Mouse (Mus musculus) small intestine, adult 2 months (tissue): ENCODE results near the gene Trp53tg5.

Experiments used
- CTCF ChIP-seq: fragments of 200-500 bp; IDR thresholded peaks from 2 replicates; pipeline ENCODE4 v1.5.1; 2012; ENCODE audit warnings: low read depth, mild to moderate bottlenecking, control low read depth, inconsistent platforms, low read length, moderate library complexity, mixed read lengths; ENCODE audit not compliant: insufficient replicate concordance, insufficient read length; ENCODE audit errors: extremely low read depth
- POLR2A ChIP-seq: fragments of 200-500 bp; IDR thresholded peaks from 2 replicates; pipeline ENCODE4 v1.6.1; 2012; ENCODE audit warnings: low read depth, mild to moderate bottlenecking, control low read depth, inconsistent platforms, low read length, moderate library complexity

GRCm38 (mm10) chr2:164453047-164453757 lies 20.3 kb downstream of the Trp53tg5 start:
- TF ChIP-seq CTCF (no peak), POLR2A (no peak)
